Mouse (Mus musculus) hindbrain, embryonic 15.5 days (tissue): ENCODE measurements at regions not wholly inside any gene's neighbourhood (a gene's known extent, or its start where the extent isn't known, plus 50 kb on each side); places are given as distances from the start of the nearest gene placed in this dataset.

Source experiments
- ATAC-seq: fragments of 200-750 bp; cut with Nextera tagmentation; 2 replicates; pipeline ENCODE4 v1.8.0; 2017; ENCODE audit warnings: low read depth, moderate number of reproducible peaks, moderate TSS enrichment; ENCODE audit not compliant: low FRiP score
- H3K27ac ChIP-seq: fragments of 300-500 bp; sonication (generic); replicated peaks from 2 replicates; pipeline ENCODE4 v1.5.1; 2015; ENCODE audit warnings: mild to moderate bottlenecking, inconsistent platforms
- H3K27me3 ChIP-seq: fragments of 300-500 bp; sonication (generic); 2 replicates; pipeline ENCODE4 v1.6.1; 2015; ENCODE audit warnings: control low read depth, inconsistent platforms
- H3K36me3 ChIP-seq: fragments of 300-500 bp; sonication (generic); 2 replicates; pipeline ENCODE4 v1.6.1; 2015; ENCODE audit warnings: control low read depth, inconsistent platforms
- H3K4me1 ChIP-seq: fragments of 300-500 bp; sonication (generic); replicated peaks from 2 replicates; pipeline ENCODE4 v1.6.1; 2015; ENCODE audit warnings: control low read depth, inconsistent platforms
- H3K4me2 ChIP-seq: fragments of 300-500 bp; sonication (generic); 2 replicates; pipeline ENCODE4 v1.6.1; 2015; ENCODE audit warnings: moderate library complexity, mild to moderate bottlenecking, inconsistent platforms
- H3K4me3 ChIP-seq: fragments of 300-500 bp; sonication (generic); 2 replicates; pipeline ENCODE4 v1.5.1; 2015; ENCODE audit warnings: mild to moderate bottlenecking, inconsistent platforms
- H3K9ac ChIP-seq: fragments of 300-500 bp; sonication (generic); 2 replicates; pipeline ENCODE4 v1.6.1; 2015; ENCODE audit warnings: inconsistent platforms
- H3K9me3 ChIP-seq: fragments of 300-500 bp; sonication (generic); 2 replicates; pipeline ENCODE4 v1.6.1; 2016; ENCODE audit warnings: control low read depth, inconsistent platforms
- WGBS: fragments of 180-500 bp; shearing (Covaris S2); methylation state at CpG from one replicate; pipeline ENCODE4 v1.1.7; 2015; 5-methylcytosine and 5-hydroxymethylcytosine counted together

GRCm38 (mm10) chr11:112253061-112253460 is 529.0 kb upstream of the Sox9 start:
- Histone ChIP-seq H3K9me3 (no peaks in the 10 kb centered on the region), H3K36me3 (no peaks in the 10 kb centered on the region), H3K4me2 (no peak overlapping the region), H3K27ac (no peak overlapping the region), H3K4me3 (no peak overlapping the region), H3K9ac (no peak overlapping the region), H3K27me3 (no peaks in the 10 kb centered on the region), H3K4me1 (no peaks in the 10 kb centered on the region)
- no peak for ATAC-seq
- 91% methylated on average over 3 of the region's 3 CpGs for WGBS

- H3K9me3 ChIP-seq: no peaks in the 10 kb centered on the region
- no peak overlapping the region for H3K9ac ChIP-seq
- H3K27me3 ChIP-seq: no peaks in the 10 kb centered on the region
- no peaks in the 10 kb centered on the region for H3K36me3 ChIP-seq
- no peak overlapping the region for H3K4me3 ChIP-seq
- WGBS: 90% methylated on average over 7 of the region's 7 CpGs
- no peaks in the 10 kb centered on the region for H3K4me1 ChIP-seq
- no peak for ATAC-seq
- H3K27ac ChIP-seq: no peak overlapping the region
- no peak overlapping the region for H3K4me2 ChIP-seq
Observed at GRCm38 (mm10) chr11:112256326-112256725, 525.7 kb upstream of the Sox9 start.

- no peaks in the 10 kb centered on the region for H3K9me3 ChIP-seq
- no peaks in the 10 kb centered on the region for H3K36me3 ChIP-seq
- no peak for ATAC-seq
- WGBS: 84% methylated on average over 4 of the region's 4 CpGs
- H3K27ac ChIP-seq: no peak overlapping the region
- no peaks in the 10 kb centered on the region for H3K4me1 ChIP-seq
- H3K4me3 ChIP-seq: no peak overlapping the region
- H3K4me2 ChIP-seq: no peak overlapping the region
- no peak overlapping the region for H3K9ac ChIP-seq
- H3K27me3 ChIP-seq: no peaks in the 10 kb centered on the region
Observed at GRCm38 (mm10) chr11:112264077-112264476, 517.9 kb upstream of the Sox9 start.

GRCm38 (mm10) chr11:112270911-112271310 is 511.1 kb upstream of the Sox9 start:
- H3K4me1 ChIP-seq: no peaks in the 10 kb centered on the region
- no peak overlapping the region for H3K4me3 ChIP-seq
- 88% methylated on average over 5 of the region's 5 CpGs for WGBS
- H3K27ac ChIP-seq: no peak overlapping the region
- H3K27me3 ChIP-seq: no peaks in the 10 kb centered on the region
- no peaks in the 10 kb centered on the region for H3K36me3 ChIP-seq
- no peaks in the 10 kb centered on the region for H3K9me3 ChIP-seq
- H3K4me2 ChIP-seq: no peak overlapping the region
- no peak for ATAC-seq
- no peak overlapping the region for H3K9ac ChIP-seq

- Histone ChIP-seq H3K4me2 (no peak overlapping the region), H3K9me3 (peaks cover 3% of the 10 kb centered on the region; the same call in 1 of the 2 replicates), H3K36me3 (no peaks in the 10 kb centered on the region), H3K27ac (no peak overlapping the region), H3K27me3 (no peaks in the 10 kb centered on the region), H3K4me3 (no peak overlapping the region), H3K4me1 (no peaks in the 10 kb centered on the region), H3K9ac (no peak overlapping the region)
- WGBS: 62% methylated on average over 1 of the region's 1 CpGs
- no peak for ATAC-seq
Observed at GRCm38 (mm10) chr11:112278566-112278965, 503.5 kb upstream of the Sox9 start.

GRCm38 (mm10) chr11:112282911-112283310 is 499.1 kb upstream of the Sox9 start:
- Histone ChIP-seq H3K9me3 (no peaks in the 10 kb centered on the region), H3K36me3 (no peaks in the 10 kb centered on the region), H3K4me1 (no peaks in the 10 kb centered on the region), H3K27me3 (no peaks in the 10 kb centered on the region), H3K9ac (no peak overlapping the region), H3K27ac (no peak overlapping the region), H3K4me3 (no peak overlapping the region), H3K4me2 (no peak overlapping the region)
- 76% methylated on average over 7 of the region's 7 CpGs for WGBS
- ATAC-seq: no peak

GRCm38 (mm10) chr11:112298901-112299341 is 483.1 kb upstream of the Sox9 start:
- no peaks in the 10 kb centered on the region for H3K36me3 ChIP-seq
- no peaks in the 10 kb centered on the region for H3K4me1 ChIP-seq
- 80% methylated on average over 5 of the region's 5 CpGs for WGBS
- H3K9ac ChIP-seq: no peak overlapping the region
- no peak overlapping the region for H3K27ac ChIP-seq
- H3K9me3 ChIP-seq: no peaks in the 10 kb centered on the region
- H3K27me3 ChIP-seq: no peaks in the 10 kb centered on the region
- H3K4me2 ChIP-seq: no peak overlapping the region
- no peak for ATAC-seq
- H3K4me3 ChIP-seq: no peak overlapping the region

GRCm38 (mm10) chr11:112303091-112303490 is 478.9 kb upstream of the Sox9 start:
- Histone ChIP-seq H3K27ac (no peak overlapping the region), H3K4me2 (no peak overlapping the region), H3K36me3 (no peaks in the 10 kb centered on the region), H3K9ac (no peak overlapping the region), H3K4me3 (no peak overlapping the region), H3K4me1 (no peaks in the 10 kb centered on the region), H3K27me3 (no peaks in the 10 kb centered on the region), H3K9me3 (no peaks in the 10 kb centered on the region)
- 76% methylated on average over 2 of the region's 2 CpGs for WGBS
- ATAC-seq: no peak

GRCm38 (mm10) chr11:112325850-112326249 is 456.2 kb upstream of the Sox9 start:
- no peaks in the 10 kb centered on the region for H3K27me3 ChIP-seq
- no peak for ATAC-seq
- no peak overlapping the region for H3K9ac ChIP-seq
- H3K4me3 ChIP-seq: no peak overlapping the region
- no peaks in the 10 kb centered on the region for H3K4me1 ChIP-seq
- no peaks in the 10 kb centered on the region for H3K9me3 ChIP-seq
- H3K36me3 ChIP-seq: no peaks in the 10 kb centered on the region
- H3K27ac ChIP-seq: no peak overlapping the region
- no peak overlapping the region for H3K4me2 ChIP-seq
- 90% methylated on average over 4 of the region's 4 CpGs for WGBS

GRCm38 (mm10) chr11:112327606-112328005 is 454.4 kb upstream of the Sox9 start:
- no peak overlapping the region for H3K9ac ChIP-seq
- no peaks in the 10 kb centered on the region for H3K36me3 ChIP-seq
- no peak for ATAC-seq
- H3K4me3 ChIP-seq: no peak overlapping the region
- no peak overlapping the region for H3K4me2 ChIP-seq
- no peaks in the 10 kb centered on the region for H3K27me3 ChIP-seq
- no peaks in the 10 kb centered on the region for H3K4me1 ChIP-seq
- H3K9me3 ChIP-seq: no peaks in the 10 kb centered on the region
- no peak overlapping the region for H3K27ac ChIP-seq
- 27% methylated on average over 4 of the region's 4 CpGs for WGBS

- no peaks in the 10 kb centered on the region for H3K36me3 ChIP-seq
- no peaks in the 10 kb centered on the region for H3K9me3 ChIP-seq
- no peak for ATAC-seq
- no peaks in the 10 kb centered on the region for H3K27me3 ChIP-seq
- H3K4me1 ChIP-seq: no peaks in the 10 kb centered on the region
- H3K27ac ChIP-seq: no peak overlapping the region
- no peak overlapping the region for H3K4me3 ChIP-seq
- H3K9ac ChIP-seq: no peak overlapping the region
- H3K4me2 ChIP-seq: no peak overlapping the region
- WGBS: 61% methylated on average over 6 of the region's 6 CpGs
Observed at GRCm38 (mm10) chr11:112345133-112345532, 436.9 kb upstream of the Sox9 start.

GRCm38 (mm10) chr11:112345586-112345985 is 436.4 kb upstream of the Sox9 start:
- Histone ChIP-seq H3K4me1 (no peaks in the 10 kb centered on the region), H3K4me2 (no peak overlapping the region), H3K9me3 (no peaks in the 10 kb centered on the region), H3K27ac (no peak overlapping the region), H3K9ac (no peak overlapping the region), H3K27me3 (no peaks in the 10 kb centered on the region), H3K4me3 (no peak overlapping the region), H3K36me3 (no peaks in the 10 kb centered on the region)
- WGBS: 50% methylated on average over 3 of the region's 3 CpGs
- ATAC-seq: no peak

- no peak overlapping the region for H3K4me2 ChIP-seq
- no peak overlapping the region for H3K27ac ChIP-seq
- no peaks in the 10 kb centered on the region for H3K9me3 ChIP-seq
- no peaks in the 10 kb centered on the region for H3K27me3 ChIP-seq
- no peak overlapping the region for H3K4me3 ChIP-seq
- H3K9ac ChIP-seq: no peak overlapping the region
- ATAC-seq: no peak
- WGBS: 84% methylated on average over 3 of the region's 3 CpGs
- no peaks in the 10 kb centered on the region for H3K4me1 ChIP-seq
- H3K36me3 ChIP-seq: no peaks in the 10 kb centered on the region
Observed at GRCm38 (mm10) chr11:112346089-112346488, 435.9 kb upstream of the Sox9 start.
